Mouse (Mus musculus): ENCODE measurements around the gene Rhbdf2. TPM values are rescaled to one million over a fixed set of nuclear protein-coding genes. Genes with fewer than 3 reads are reported as not detected.
"Not testable (repeated sequence)": the region's sequence is repeated elsewhere in the genome, so short reads cannot be mapped to it uniquely, and the experiment has no call there.

Rhbdf2 gene
- polyA plus RNA-seq, 1 experiment from 2014 or later: 13.5 TPM

GRCm38 (mm10) chr11:116669316-116669715 lies 42.5 kb upstream of the Rhbdf2 start:
- no peak overlapping the region for H3K4me3 ChIP-seq
- 15% methylated on average over 5 of the region's 5 CpGs for WGBS
- H3K36me3 ChIP-seq: peaks cover 14% of the 10 kb centered on the region
- H3K4me1 ChIP-seq: peaks cover 51% of the 10 kb centered on the region
- no peak overlapping the region for H3K4me2 ChIP-seq
- H3K27me3 ChIP-seq: no peaks in the 10 kb centered on the region
- no peaks in the 10 kb centered on the region for H3K9me3 ChIP-seq
- no peak overlapping the region for H3K9ac ChIP-seq
- no peak for ATAC-seq (ENCODE audit: borderline replicate concordance, extremely low read depth, low FRiP score, low TSS enrichment)
- no peak overlapping the region for H3K27ac ChIP-seq

GRCm38 (mm10) chr11:116668839-116669238 lies 42.0 kb upstream of the Rhbdf2 start:
- Histone ChIP-seq H3K4me1 (peaks cover 52% of the 10 kb centered on the region), H3K27ac (no peak overlapping the region), H3K4me3 (no peak overlapping the region), H3K9ac (no peak overlapping the region), H3K36me3 (peaks cover 9% of the 10 kb centered on the region), H3K9me3 (no peaks in the 10 kb centered on the region), H3K27me3 (no peaks in the 10 kb centered on the region), H3K4me2 (no peak overlapping the region)
- 32% methylated on average over 7 of the region's 7 CpGs for WGBS
- ATAC-seq (ENCODE audit: borderline replicate concordance, extremely low read depth, low FRiP score, low TSS enrichment): no peak

GRCm38 (mm10) chr11:116668381-116668825 lies 41.6 kb upstream of the Rhbdf2 start:
- whole genome bisulfite sequencing: 56% methylated on average over 10 of the region's 10 CpGs
- H3K9me3 ChIP-seq: no peaks in the 10 kb centered on the region
- peaks cover 52% of the 10 kb centered on the region for H3K4me1 ChIP-seq
- H3K27me3 ChIP-seq: 0 out of 2 replicates have a peak, but pooled peaks cover 2% of the 10 kb centered on the region
- no peak for ATAC-seq (ENCODE audit: borderline replicate concordance, extremely low read depth, low FRiP score, low TSS enrichment)
- H3K9ac ChIP-seq: no peak overlapping the region
- H3K4me2 ChIP-seq: no peak overlapping the region
- no peak overlapping the region for H3K4me3 ChIP-seq
- H3K36me3 ChIP-seq: peaks cover 5% of the 10 kb centered on the region
- 0 out of 2 replicates have a peak overlapping the region, but pooled peaks have one; percentile 1 for H3K27ac ChIP-seq

- Histone ChIP-seq H3K27me3 (peaks cover 6% of the 10 kb centered on the region), H3K4me3 (no peak overlapping the region), H3K9ac (no peak overlapping the region), H3K4me2 (no peak overlapping the region), H3K9me3 (no peaks in the 10 kb centered on the region), H3K4me1 (peaks cover 51% of the 10 kb centered on the region), H3K36me3 (peaks cover under 1% of the 10 kb centered on the region; the same call in 1 of the 2 replicates), H3K27ac (0 out of 2 replicates have a peak overlapping the region, but pooled peaks have one; percentile 1)
- no peak for ATAC-seq (ENCODE audit: borderline replicate concordance, extremely low read depth, low FRiP score, low TSS enrichment)
- WGBS: 59% methylated on average over 8 of the region's 8 CpGs
Measured at GRCm38 (mm10) chr11:116667930-116668329, 41.1 kb upstream of the Rhbdf2 start.

- not testable (repeated sequence) for ATAC-seq (ENCODE audit: borderline replicate concordance, extremely low read depth, low FRiP score, low TSS enrichment)
Measured at GRCm38 (mm10) chr11:116667012-116667411, 40.2 kb upstream of the Rhbdf2 start.

GRCm38 (mm10) chr11:116666566-116666965 lies 39.7 kb upstream of the Rhbdf2 start:
- Histone ChIP-seq H3K27ac (no peak overlapping the region), H3K4me2 (no peak overlapping the region)

More at GRCm38 (mm10) chr11:116667012-116667411, 40.2 kb upstream of the Rhbdf2 start:
- H3K36me3 ChIP-seq, H3K9me3 ChIP-seq, H3K4me2 ChIP-seq, H3K9ac ChIP-seq, H3K27ac ChIP-seq, H3K4me3 ChIP-seq: not testable (repeated sequence)
- Histone ChIP-seq H3K27me3 (peaks cover 14% of the 10 kb centered on the region), H3K4me1 (peaks cover 54% of the 10 kb centered on the region)
- 69% methylated on average over 4 of the region's 5 CpGs for WGBS

GRCm38 (mm10) chr11:116665289-116665688 lies 38.5 kb upstream of the Rhbdf2 start:
- peaks cover 63% of the 10 kb centered on the region for H3K4me1 ChIP-seq
- no peaks in the 10 kb centered on the region for H3K36me3 ChIP-seq
- H3K27ac ChIP-seq: no peak overlapping the region
- peaks cover 25% of the 10 kb centered on the region for H3K27me3 ChIP-seq
- no peak overlapping the region for H3K4me2 ChIP-seq
- ATAC-seq (ENCODE audit: borderline replicate concordance, extremely low read depth, low FRiP score, low TSS enrichment): no peak
- H3K9me3 ChIP-seq: no peaks in the 10 kb centered on the region
- no peak overlapping the region for H3K4me3 ChIP-seq
- H3K9ac ChIP-seq: no peak overlapping the region
- 48% methylated on average over 10 of the region's 10 CpGs for whole genome bisulfite sequencing

More at GRCm38 (mm10) chr11:116666566-116666965, 39.7 kb upstream of the Rhbdf2 start:
- no peaks in the 10 kb centered on the region for H3K9me3 ChIP-seq
- WGBS: 36% methylated on average over 9 of the region's 9 CpGs
- ATAC-seq (ENCODE audit: borderline replicate concordance, extremely low read depth, low FRiP score, low TSS enrichment): no peak
- no peak overlapping the region for H3K4me3 ChIP-seq
- no peaks in the 10 kb centered on the region for H3K36me3 ChIP-seq
- peaks cover 59% of the 10 kb centered on the region for H3K4me1 ChIP-seq
- H3K27me3 ChIP-seq: peaks cover 17% of the 10 kb centered on the region
- H3K9ac ChIP-seq: no peak overlapping the region

- WGBS: 43% methylated on average over 8 of the region's 8 CpGs
Measured at GRCm38 (mm10) chr11:116661948-116662377, 35.1 kb upstream of the Rhbdf2 start.

GRCm38 (mm10) chr11:116661291-116661947 lies 34.6 kb upstream of the Rhbdf2 start:
- Histone ChIP-seq H3K27ac (no peak overlapping the region), H3K9me3 (no peaks in the 10 kb centered on the region)

More at GRCm38 (mm10) chr11:116661948-116662377, 35.1 kb upstream of the Rhbdf2 start:
- Histone ChIP-seq H3K27ac (no peak overlapping the region), H3K4me1 (peaks cover 60% of the 10 kb centered on the region), H3K9ac (no peak overlapping the region), H3K4me3 (no peak overlapping the region), H3K36me3 (no peaks in the 10 kb centered on the region), H3K9me3 (no peaks in the 10 kb centered on the region), H3K4me2 (no peak overlapping the region), H3K27me3 (peaks cover 25% of the 10 kb centered on the region)
- ATAC-seq (ENCODE audit: borderline replicate concordance, extremely low read depth, low FRiP score, low TSS enrichment): no peak

GRCm38 (mm10) chr11:116660181-116660580 lies 33.4 kb upstream of the Rhbdf2 start:
- Histone ChIP-seq H3K27ac (no peak overlapping the region), H3K36me3 (no peaks in the 10 kb centered on the region), H3K27me3 (peaks cover 25% of the 10 kb centered on the region), H3K9me3 (no peaks in the 10 kb centered on the region), H3K4me2 (no peak overlapping the region), H3K4me1 (peaks cover 60% of the 10 kb centered on the region), H3K9ac (no peak overlapping the region), H3K4me3 (no peak overlapping the region)
- ATAC-seq (ENCODE audit: borderline replicate concordance, extremely low read depth, low FRiP score, low TSS enrichment): no peak
- 63% methylated on average over 9 of the region's 9 CpGs for WGBS

More at GRCm38 (mm10) chr11:116661291-116661947, 34.6 kb upstream of the Rhbdf2 start:
- H3K36me3 ChIP-seq: no peaks in the 10 kb centered on the region
- WGBS: 26% methylated on average over 13 of the region's 13 CpGs
- H3K27me3 ChIP-seq: peaks cover 25% of the 10 kb centered on the region
- H3K9ac ChIP-seq: no peak overlapping the region
- H3K4me3 ChIP-seq: no peak overlapping the region
- H3K4me1 ChIP-seq: peaks cover 60% of the 10 kb centered on the region
- no peak for ATAC-seq (ENCODE audit: borderline replicate concordance, extremely low read depth, low FRiP score, low TSS enrichment)
- H3K4me2 ChIP-seq: no peak overlapping the region

GRCm38 (mm10) chr11:116659027-116659621 lies 32.3 kb upstream of the Rhbdf2 start:
- Histone ChIP-seq H3K27ac (no peak overlapping the region), H3K4me1 (peaks cover 61% of the 10 kb centered on the region)
- no peak for ATAC-seq (ENCODE audit: borderline replicate concordance, extremely low read depth, low FRiP score, low TSS enrichment)

GRCm38 (mm10) chr11:116658238-116658637 lies 31.4 kb upstream of the Rhbdf2 start:
- Histone ChIP-seq H3K4me2 (peak overlapping the region; percentile 53; the same call in 1 of the 2 replicates), H3K27me3 (peaks cover 39% of the 10 kb centered on the region), H3K27ac (peak overlapping the region; percentile 83), H3K36me3 (no peaks in the 10 kb centered on the region), H3K4me1 (peaks cover 61% of the 10 kb centered on the region), H3K9ac (0 out of 2 replicates have a peak overlapping the region, but pooled peaks have one; percentile 4), H3K9me3 (no peaks in the 10 kb centered on the region), H3K4me3 (no peak overlapping the region)
- WGBS: 53% methylated on average over 10 of the region's 10 CpGs
- ATAC-seq (ENCODE audit: borderline replicate concordance, extremely low read depth, low FRiP score, low TSS enrichment): peak; percentile 24; the same call in 1 of the 2 replicates

More at GRCm38 (mm10) chr11:116659027-116659621, 32.3 kb upstream of the Rhbdf2 start:
- H3K27me3 ChIP-seq: peaks cover 34% of the 10 kb centered on the region
- H3K9me3 ChIP-seq: no peaks in the 10 kb centered on the region
- WGBS: 73% methylated on average over 15 of the region's 15 CpGs
- H3K4me3 ChIP-seq: no peak overlapping the region
- no peaks in the 10 kb centered on the region for H3K36me3 ChIP-seq
- no peak overlapping the region for H3K9ac ChIP-seq
- H3K4me2 ChIP-seq: no peak overlapping the region

All from lung, embryonic 15.5 days (tissue).